Mouse (Mus musculus) left cerebral cortex, postnatal 10 days (tissue): Measurements from ENCODE around the gene Ott. TPM values are rescaled to one million over a fixed set of nuclear protein-coding genes. Genes with fewer than 3 reads are reported as not detected.
"Not testable (repeated sequence)": the region's sequence is repeated elsewhere in the genome, so short reads cannot be mapped to it uniquely, and the experiment has no call there.

Experiments used
- DNase-seq, 2 experiments: peaks; one replicate each; pipeline ENCODE4 v3.0.0; 2021 to 2022; ENCODE audit warnings: low spot score in 2 of 2, mixed read lengths in 1 of 2; ENCODE audit errors: extremely low spot score in 1 of 2
- intact Hi-C: fragments of 180-260 bp; cut with DNase I; formaldehyde crosslinking; loops from one replicate; pipeline ENCODE4 v1.15.1; 2025
- total RNA-seq, 2 experiments: library from RNA; stranded (reverse); gene quantifications; 2 replicates each; pipeline ENCODE4 v1.2.3; 2021

Ott gene
- total RNA-seq, result not detected

DNA sequence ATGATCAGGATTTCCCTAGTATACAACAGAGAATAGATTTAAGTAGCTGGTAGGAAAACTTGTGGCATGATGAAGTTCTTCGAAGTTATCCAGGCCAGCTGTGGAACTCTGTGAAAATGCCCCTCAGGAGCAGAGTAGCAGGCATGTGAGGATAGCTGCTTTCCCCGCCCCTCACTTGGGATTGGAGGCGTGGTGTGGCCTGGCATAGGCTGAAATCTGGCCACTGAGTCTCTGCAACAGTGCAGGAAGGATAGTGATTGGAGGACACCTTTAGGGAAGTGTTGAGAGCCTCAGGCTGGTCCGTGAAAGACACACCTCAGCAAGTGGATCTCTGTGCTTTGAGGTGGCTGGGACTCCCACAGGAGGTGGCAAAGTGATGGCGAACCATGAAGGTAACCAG lies at the start of gene Ott:
TSS of gene Ott (plus strand) at position 301 of the 400 bp plus-strand sequence.
- intact Hi-C loops, DNase-seq: not testable (repeated sequence)

Other genes starting within 250 kb of the Ott start
- gene Luzp4, start 216.6 kb upstream of the Ott start, total RNA-seq, result not detected
- gene Gm15093, start 198.1 kb downstream of the Ott start, total RNA-seq, result not detected